Mouse (Mus musculus): Measurements from ENCODE around the gene Tapbpl. TPM values are rescaled to one million over a fixed set of nuclear protein-coding genes. Genes with fewer than 3 reads are reported as not detected.

The Tapbpl gene
- polyA plus RNA-seq, 1 experiment: 33.4 TPM

DNA sequence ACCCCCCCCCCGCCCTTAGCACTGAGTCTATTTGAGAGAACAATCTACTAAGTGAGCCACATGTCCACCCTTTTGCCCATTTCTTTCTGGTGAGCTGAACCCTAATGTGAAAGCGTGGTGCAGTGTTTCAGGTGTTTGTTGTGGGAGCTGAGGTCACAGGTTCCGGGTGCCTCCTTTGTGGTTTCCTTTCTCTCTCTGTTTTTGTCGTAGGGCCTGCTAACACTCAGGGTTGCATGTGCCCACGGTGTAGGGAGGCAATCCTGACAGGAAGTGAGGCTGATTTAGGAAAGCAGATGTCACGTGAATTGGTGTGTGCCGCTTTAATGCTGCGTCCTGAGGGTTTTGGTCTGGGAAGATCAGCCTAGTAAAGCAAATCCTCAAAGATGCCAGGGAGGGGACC is 9.9 kb upstream of the Tapbpl start:
- WGBS: 74% methylated on average over 8 of the region's 8 CpGs
- Histone ChIP-seq H3K4me3 (replicated peaks; ENCODE audit: extremely low read depth, low read depth, low read length) (no peak overlapping the region), H3K4me1 (ENCODE audit: control insufficient read depth, insufficient read depth, low read length) (no peaks in the 10 kb centered on the region; the same call in 1 of the 2 replicates)
- TF ChIP-seq POLR2A (IDR thresholded peaks at IDR 0.05; ENCODE audit: borderline replicate concordance, extremely low read depth, low read depth, low read length) (no peak), CTCF (IDR thresholded peaks at IDR 0.05; ENCODE audit: insufficient read depth, low read length) (no peak)
- no peak for DNase-seq

DNA sequence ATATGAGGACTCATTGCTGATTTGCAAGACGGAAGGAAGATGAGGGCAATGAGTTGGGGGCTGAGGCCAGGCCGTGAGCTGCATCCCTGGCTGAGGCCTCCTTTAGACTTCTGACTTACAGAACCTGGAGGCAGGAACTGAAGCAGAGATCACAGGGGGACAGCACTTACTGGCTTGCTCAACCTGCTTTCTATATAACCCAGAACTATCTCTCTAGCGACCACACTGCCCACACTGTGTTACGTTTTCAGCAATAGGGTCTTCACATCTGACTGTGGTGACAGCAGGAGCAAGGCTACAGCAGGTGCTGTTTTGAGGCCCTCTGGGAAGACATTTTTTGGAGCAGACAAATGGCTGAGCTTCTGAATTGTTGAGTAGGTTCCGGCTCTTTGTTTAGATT is 9.0 kb upstream of the Tapbpl start:
- H3K4me3 ChIP-seq (replicated peaks; ENCODE audit: extremely low read depth, low read depth, low read length): no peak overlapping the region
- no peak for DNase-seq
- no peaks in the 10 kb centered on the region; the same call in 1 of the 2 replicates for H3K4me1 ChIP-seq (ENCODE audit: control insufficient read depth, insufficient read depth, low read length)
- TF ChIP-seq POLR2A (IDR thresholded peaks at IDR 0.05; ENCODE audit: borderline replicate concordance, extremely low read depth, low read depth, low read length) (no peak), CTCF (IDR thresholded peaks at IDR 0.05; ENCODE audit: insufficient read depth, low read length) (no peak)
- WGBS: 84% methylated on average over 5 of the region's 5 CpGs

DNA sequence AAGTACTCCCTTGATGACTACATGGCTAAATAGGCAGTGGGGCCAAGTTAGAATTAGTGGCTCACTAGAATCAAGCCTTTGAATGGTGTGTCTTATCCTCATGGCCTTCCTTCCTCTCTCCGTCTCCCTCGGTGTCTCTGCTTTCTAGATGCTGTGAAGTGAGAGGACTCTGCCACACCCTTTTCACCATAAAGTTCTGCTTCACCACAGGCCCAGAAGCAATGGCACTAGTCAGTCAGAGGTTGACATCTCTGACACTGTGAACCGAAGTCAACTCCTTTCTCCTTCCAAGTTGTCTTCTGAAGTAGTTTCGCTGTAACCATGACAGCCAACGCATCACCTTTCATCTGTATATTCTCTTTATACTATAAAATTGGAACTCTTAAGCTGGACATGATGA is 7.9 kb upstream of the Tapbpl start:
- DNase-seq: no peak
- Histone ChIP-seq H3K4me3 (replicated peaks; ENCODE audit: extremely low read depth, low read depth, low read length) (no peak overlapping the region), H3K4me1 (ENCODE audit: control insufficient read depth, insufficient read depth, low read length) (no peaks in the 10 kb centered on the region; the same call in 1 of the 2 replicates)
- no peak for TF ChIP-seq POLR2A (IDR thresholded peaks at IDR 0.05; ENCODE audit: borderline replicate concordance, extremely low read depth, low read depth, low read length)
- no peak for TF ChIP-seq CTCF (IDR thresholded peaks at IDR 0.05; ENCODE audit: insufficient read depth, low read length)
- 90% methylated on average over 5 of the region's 5 CpGs for WGBS

DNA sequence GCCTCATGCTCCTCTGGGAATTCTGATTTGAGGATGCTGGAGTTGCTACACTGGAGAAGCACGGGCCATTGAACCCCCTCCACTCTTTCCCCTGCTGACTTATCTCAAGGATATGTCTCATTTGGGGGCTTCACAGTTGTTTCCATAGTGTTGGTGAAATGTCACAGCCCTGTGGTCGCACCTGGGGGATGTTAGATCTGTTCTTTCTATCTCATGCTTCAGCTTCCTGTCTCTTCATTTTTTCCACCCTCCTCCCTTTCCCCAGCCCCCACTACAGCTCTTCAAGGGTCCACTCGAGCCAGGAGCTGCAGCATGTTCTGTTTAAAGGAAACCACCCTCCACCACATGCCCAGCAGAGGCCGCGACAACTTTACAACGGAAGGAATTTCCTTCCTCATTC is 6.7 kb upstream of the Tapbpl start:
- Histone ChIP-seq H3K4me3 (replicated peaks; ENCODE audit: extremely low read depth, low read depth, low read length) (no peak overlapping the region), H3K4me1 (ENCODE audit: control insufficient read depth, insufficient read depth, low read length) (peaks cover 7% of the 10 kb centered on the region)
- DNase-seq: no peak
- TF ChIP-seq CTCF (IDR thresholded peaks at IDR 0.05; ENCODE audit: insufficient read depth, low read length): no peak
- no peak for TF ChIP-seq POLR2A (IDR thresholded peaks at IDR 0.05; ENCODE audit: borderline replicate concordance, extremely low read depth, low read depth, low read length)
- 24% methylated on average over 6 of the region's 6 CpGs for WGBS

DNA sequence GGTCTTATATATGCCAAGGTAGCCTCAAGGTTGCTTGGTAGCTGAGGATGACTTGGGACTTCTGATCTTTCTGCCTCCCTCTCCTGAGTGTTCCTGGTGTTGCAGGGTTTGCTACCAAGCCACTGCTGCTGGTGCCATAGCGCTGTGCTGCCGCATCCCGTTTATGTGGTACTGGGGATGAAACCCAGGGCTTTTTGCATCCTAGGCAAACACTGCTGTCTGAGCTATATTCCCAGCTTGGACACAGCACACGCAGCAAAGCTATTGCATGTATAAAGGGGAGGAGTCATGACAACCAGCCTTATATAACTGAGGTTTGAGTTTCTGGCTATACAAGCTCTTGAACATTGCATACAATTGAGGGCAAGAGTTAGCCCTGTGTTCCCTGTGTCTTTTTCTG is 5.8 kb upstream of the Tapbpl start:
- 71% methylated on average over 4 of the region's 4 CpGs for WGBS
- Histone ChIP-seq H3K4me1 (ENCODE audit: control insufficient read depth, insufficient read depth, low read length) (peaks cover 7% of the 10 kb centered on the region), H3K4me3 (replicated peaks; ENCODE audit: extremely low read depth, low read depth, low read length) (no peak overlapping the region)
- DNase-seq: no peak
- TF ChIP-seq POLR2A (IDR thresholded peaks at IDR 0.05; ENCODE audit: borderline replicate concordance, extremely low read depth, low read depth, low read length) (no peak), CTCF (IDR thresholded peaks at IDR 0.05; ENCODE audit: insufficient read depth, low read length) (no peak)

DNA sequence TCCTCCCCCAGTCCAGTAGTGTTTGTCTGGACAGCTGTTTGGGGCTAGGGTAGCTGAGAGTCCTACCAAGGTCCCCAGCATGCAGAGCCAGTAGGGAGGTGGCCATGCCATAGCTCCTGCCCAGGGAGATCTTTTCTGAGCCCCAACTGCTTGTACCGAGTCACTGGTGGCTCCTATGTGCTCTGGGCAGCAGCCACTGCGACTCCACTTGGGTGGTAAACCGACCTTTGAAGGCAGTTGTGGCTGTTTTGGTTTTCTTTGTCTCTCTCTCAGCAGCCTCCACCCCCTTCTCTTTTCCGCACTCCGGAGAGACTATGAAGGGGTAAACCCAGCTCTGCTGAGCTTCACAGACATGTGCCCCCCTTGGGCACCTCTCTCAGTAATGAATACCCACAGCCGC is 5.1 kb upstream of the Tapbpl start, which contains the start of gene Cd27:
TSS of gene Cd27 (minus strand) at position 229 of the 400 bp plus-strand sequence.
- no peak within 1 kb of the TSS for H3K4me3 ChIP-seq (replicated peaks; ENCODE audit: extremely low read depth, low read depth, low read length)
- no peak for TF ChIP-seq POLR2A (IDR thresholded peaks at IDR 0.05; ENCODE audit: borderline replicate concordance, extremely low read depth, low read depth, low read length)
- no peak for TF ChIP-seq CTCF (IDR thresholded peaks at IDR 0.05; ENCODE audit: insufficient read depth, low read length)
- H3K4me1 ChIP-seq (ENCODE audit: control insufficient read depth, insufficient read depth, low read length): peaks cover 7% of the 10 kb centered on the region
- no peak for DNase-seq
- WGBS: 62% methylated on average over 6 of the region's 6 CpGs

DNA sequence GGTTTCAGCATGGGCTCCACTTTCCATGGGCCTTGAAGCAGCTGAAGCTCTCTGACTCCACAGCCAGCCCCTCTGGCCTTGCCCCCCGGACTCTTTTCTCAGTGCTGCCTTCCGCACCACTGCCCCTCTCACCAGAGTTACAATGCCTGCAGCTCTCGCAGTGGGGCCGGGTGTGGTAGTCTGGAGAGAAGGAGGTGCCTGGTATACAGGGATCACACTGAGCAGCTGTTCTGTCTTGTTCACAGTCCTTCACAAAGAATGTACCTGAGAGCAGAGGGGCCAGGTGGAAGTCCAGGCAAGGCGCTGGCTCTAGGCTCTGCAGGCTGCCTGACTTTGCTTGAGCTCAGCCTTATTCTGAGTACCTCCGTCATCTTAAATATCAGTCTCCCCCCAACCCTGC is 4.7 kb upstream of the Tapbpl start:
- Histone ChIP-seq H3K4me1 (ENCODE audit: control insufficient read depth, insufficient read depth, low read length) (peaks cover 7% of the 10 kb centered on the region), H3K4me3 (replicated peaks; ENCODE audit: extremely low read depth, low read depth, low read length) (no peak overlapping the region)
- no peak for TF ChIP-seq CTCF (IDR thresholded peaks at IDR 0.05; ENCODE audit: insufficient read depth, low read length)
- TF ChIP-seq POLR2A (IDR thresholded peaks at IDR 0.05; ENCODE audit: borderline replicate concordance, extremely low read depth, low read depth, low read length): no peak
- no peak for DNase-seq
- WGBS: 80% methylated on average over 6 of the region's 6 CpGs

DNA sequence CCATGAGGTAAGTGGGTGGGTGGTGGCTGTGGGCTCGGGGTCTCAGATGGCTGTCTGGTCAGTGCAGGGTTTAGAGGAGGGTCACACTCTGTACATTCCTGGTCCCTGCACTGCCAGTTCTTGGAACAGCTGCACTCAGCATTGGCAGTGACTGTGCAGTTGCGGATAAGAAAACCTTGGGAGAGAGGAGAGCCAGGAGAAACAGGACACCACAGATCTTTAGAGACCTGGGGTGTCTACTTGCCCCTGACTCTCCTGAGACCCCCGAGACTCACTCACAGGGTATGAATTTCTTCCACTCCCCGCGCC is 2.8 kb upstream of the Tapbpl start:
- H3K4me3 ChIP-seq (replicated peaks; ENCODE audit: extremely low read depth, low read depth, low read length): peak overlapping the region; percentile 43
- 45% methylated on average over 5 of the region's 5 CpGs for WGBS
- peak; percentile 36 for DNase-seq
- peaks cover 10% of the 10 kb centered on the region for H3K4me1 ChIP-seq (ENCODE audit: control insufficient read depth, insufficient read depth, low read length)
- TF ChIP-seq CTCF (IDR thresholded peaks at IDR 0.05; ENCODE audit: insufficient read depth, low read length) (no peak), POLR2A (IDR thresholded peaks at IDR 0.05; ENCODE audit: borderline replicate concordance, extremely low read depth, low read depth, low read length) (no peak)

DNA sequence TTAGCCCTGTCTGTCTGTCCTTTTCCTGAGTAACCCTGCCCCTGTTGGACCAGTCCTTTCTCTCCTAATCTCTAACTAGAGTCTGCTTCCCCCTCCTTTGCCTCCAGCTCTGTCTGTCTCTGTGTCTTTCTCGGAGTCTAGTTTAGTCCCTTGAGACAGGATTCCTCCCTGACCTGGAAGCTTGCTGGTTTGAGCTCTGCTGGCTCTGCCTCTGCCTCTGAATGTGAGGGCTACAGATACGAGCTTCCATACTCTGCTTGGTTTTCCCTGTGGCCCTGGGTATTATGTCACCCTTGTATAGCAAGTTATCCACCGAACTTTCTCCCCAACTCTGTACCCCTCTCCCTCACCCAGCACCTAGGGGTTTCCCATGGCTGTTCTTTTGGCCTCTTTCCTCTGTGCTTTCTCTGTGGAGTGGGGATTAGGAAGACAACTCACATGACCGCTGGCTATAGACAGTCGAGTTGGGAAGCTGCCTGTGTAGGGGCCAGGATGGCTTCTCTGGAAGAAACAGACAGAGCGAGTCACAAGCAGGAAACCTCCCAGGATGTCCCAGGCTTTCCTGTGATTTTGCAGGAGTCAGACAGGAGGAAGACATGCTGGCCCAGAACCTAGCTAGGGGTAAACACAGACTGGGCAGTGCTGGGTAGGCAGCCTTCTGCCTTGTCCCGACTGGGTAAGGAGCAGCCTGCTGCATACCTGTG is 2.3 kb upstream of the Tapbpl start:
- DNase-seq: no peak
- Histone ChIP-seq H3K4me3 (replicated peaks; ENCODE audit: extremely low read depth, low read depth, low read length) (peak overlapping the region; percentile 43), H3K4me1 (ENCODE audit: control insufficient read depth, insufficient read depth, low read length) (peaks cover 10% of the 10 kb centered on the region)
- WGBS: 29% methylated on average over 7 of the region's 7 CpGs
- TF ChIP-seq CTCF (IDR thresholded peaks at IDR 0.05; ENCODE audit: insufficient read depth, low read length) (no peak), POLR2A (IDR thresholded peaks at IDR 0.05; ENCODE audit: borderline replicate concordance, extremely low read depth, low read depth, low read length) (no peak; the same call in 1 of the 2 replicates)

DNA sequence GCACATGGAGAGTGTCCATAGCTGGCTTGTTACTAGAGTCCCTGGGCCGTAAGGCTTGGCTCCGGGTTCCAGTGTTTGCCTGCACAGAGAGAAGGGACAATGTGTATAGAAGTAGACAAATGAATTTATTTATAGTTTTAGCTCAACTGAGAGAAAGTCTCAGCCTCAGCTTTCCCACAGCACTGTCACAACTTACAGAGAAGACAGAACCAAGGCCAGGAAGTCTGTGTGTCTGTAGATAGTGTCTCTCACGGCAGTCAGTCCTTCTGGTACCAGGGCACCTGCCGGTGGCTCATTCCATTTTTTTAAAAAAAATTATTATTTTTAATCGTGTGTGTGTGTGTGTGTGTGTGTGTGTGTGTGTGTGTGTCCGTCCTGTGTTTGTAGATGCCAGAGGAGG is 856 bp upstream of the Tapbpl start:
- DNase-seq: no peak
- 44% methylated on average over 6 of the region's 6 CpGs for WGBS
- H3K4me1 ChIP-seq (ENCODE audit: control insufficient read depth, insufficient read depth, low read length): peaks cover 10% of the 10 kb centered on the region
- no peak overlapping the region for H3K4me3 ChIP-seq (replicated peaks; ENCODE audit: extremely low read depth, low read depth, low read length)
- TF ChIP-seq POLR2A (IDR thresholded peaks at IDR 0.05; ENCODE audit: borderline replicate concordance, extremely low read depth, low read depth, low read length): no peak
- no peak for TF ChIP-seq CTCF (IDR thresholded peaks at IDR 0.05; ENCODE audit: insufficient read depth, low read length)

All from lung, adult 2 months (tissue).